Mouse (Mus musculus): ENCODE measurements around the gene Nmt1.

Nmt1 gene

GRCm38 (mm10) chr11:103028176-103028891, at the start of gene Nmt1, which contains the start of gene Dcakd:
Gene Nmt1, plus strand, starts transcription at chr11:103028190.
Gene Dcakd, minus strand, starts transcription at chr11:103028333.
- peak; percentile 98 for DNase-seq (ENCODE audit: low spot score)

GRCm38 (mm10) chr11:102981151-102981890, 46.7 kb upstream of the Nmt1 start:
- no peak for DNase-seq (ENCODE audit: low spot score)

GRCm38 (mm10) chr11:102984086-102984485, 43.9 kb upstream of the Nmt1 start:
- DNase-seq (ENCODE audit: low spot score), result no peak

DNA sequence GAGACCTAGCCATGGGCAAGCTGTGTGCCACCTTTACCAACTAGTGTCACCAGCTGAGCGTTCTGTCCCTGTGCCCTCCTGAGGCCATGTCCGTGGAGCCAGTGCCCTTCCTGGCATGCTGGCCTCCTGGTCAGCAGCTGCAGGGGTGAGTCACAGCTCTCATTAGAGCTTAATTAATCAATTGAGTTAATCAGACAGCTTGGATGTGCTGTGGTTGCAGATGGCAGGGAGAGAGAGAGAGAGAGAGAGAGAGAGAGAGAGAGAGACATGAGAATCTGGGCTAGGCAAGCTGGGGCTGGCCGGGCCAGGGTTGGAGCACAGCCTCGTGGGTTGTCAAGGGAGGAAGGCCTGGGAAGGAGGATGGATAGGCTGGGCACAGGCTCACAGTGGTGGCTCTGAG, 43.4 kb upstream of the Nmt1 start:
- no peak for DNase-seq (ENCODE audit: low spot score)

GRCm38 (mm10) chr11:102985160-102985559, 42.8 kb upstream of the Nmt1 start:
- no peak for DNase-seq (ENCODE audit: low spot score)

- no peak for DNase-seq (ENCODE audit: low spot score)
These were observed 38.3 kb upstream of the Nmt1 start for GRCm38 (mm10) chr11:102989641-102990151.

DNA sequence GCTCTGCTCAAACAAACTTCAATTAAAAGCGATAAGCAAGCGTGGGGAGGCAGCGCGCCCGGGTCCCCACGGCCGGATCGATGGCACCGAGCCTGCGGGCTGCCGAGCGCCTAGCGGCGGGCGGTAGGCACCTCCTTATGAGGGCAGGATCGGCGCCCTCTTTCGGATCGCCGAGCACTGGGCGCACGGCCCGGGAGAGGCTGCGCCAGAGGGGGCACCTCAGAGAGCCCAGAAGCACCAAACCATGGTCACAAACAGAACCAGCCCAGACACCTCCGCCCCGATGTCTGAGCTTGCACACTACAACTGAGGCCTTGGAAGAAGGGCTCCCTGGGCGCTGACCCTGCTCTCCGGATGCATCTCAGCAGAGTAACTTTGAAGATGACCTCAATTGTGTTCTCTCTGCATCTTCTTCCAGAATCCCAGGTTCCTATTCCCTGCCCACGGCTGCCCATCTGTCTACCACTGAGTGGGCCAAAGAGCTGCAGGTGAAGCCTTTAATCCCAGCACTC, 37.8 kb upstream of the Nmt1 start:
- DNase-seq (ENCODE audit: low spot score), result no peak

GRCm38 (mm10) chr11:102991681-102992080, 36.3 kb upstream of the Nmt1 start:
- DNase-seq (ENCODE audit: low spot score), result no peak

GRCm38 (mm10) chr11:102992940-102993339, 35.0 kb upstream of the Nmt1 start:
- DNase-seq (ENCODE audit: low spot score), result peak; percentile 68

DNA sequence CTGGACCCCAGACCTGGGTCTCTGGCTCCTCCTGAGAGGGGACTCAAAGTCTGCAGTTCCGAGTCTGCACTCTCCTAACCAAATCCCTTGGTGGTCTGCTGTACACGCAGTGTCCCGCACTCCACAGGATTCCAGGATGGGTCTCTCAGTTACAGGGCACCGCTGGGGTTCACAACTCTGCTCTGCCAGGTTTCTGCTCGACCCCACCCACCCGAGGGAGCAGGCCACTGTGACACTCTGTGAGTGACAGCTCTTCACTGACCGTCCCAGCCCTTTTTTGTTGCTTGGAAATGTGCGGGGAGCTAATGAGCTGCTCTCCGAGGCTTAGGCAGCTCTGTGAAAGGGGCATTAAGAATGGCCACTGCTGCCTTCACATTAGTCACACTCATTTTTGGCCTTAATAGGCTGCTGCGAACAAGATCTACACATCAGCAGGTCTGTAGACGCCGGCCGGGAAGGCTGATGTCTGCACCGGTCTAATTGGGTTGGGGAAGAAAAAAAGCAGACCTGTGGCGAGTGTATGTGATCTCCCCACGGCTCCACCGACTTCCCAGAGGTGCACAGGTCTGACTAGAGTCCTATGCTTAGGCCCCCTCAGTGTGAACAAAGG, 34.5 kb upstream of the Nmt1 start:
- no peak for DNase-seq (ENCODE audit: low spot score)

DNA sequence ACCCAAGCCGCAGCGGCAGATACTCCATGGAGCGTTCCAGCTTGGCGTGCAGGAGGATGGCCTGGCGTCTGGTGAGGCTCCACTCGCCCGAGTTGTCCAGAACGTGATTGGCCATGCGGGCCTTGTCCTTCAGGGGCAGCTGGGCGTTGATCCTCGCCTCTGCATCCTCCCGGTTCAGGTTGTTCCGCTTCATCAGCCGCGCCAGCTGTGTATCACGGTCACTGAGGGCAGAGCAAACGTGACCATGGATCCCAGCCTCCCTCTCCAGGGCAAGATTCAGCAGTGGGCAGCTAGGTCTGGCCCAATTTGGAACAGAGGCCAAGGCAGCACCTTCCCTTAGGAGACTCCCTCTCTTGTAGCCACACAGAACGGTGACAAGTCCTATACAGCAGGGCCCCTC, 33.0 kb upstream of the Nmt1 start:
- DNase-seq (ENCODE audit: low spot score), result no peak

DNA sequence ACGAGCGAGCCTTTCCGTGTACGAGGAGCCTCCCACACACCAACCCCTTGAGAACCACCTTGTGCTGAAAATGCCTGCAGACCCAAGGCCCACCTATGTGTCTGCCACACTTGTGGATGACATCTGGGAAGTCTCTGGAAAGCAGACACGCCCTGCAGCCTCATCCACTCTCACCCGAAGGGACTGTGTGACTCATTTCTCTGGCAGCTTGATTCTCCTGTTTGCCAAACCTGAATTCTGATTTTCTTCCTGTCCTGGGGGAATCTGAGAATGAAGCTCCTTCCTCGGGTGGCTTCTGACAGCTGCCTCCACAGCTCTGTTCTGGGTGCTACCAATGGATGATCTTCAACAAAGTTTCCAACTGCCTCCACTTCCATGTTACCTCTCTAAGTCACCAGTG, 31.6 kb upstream of the Nmt1 start:
- peak; percentile 65 for DNase-seq (ENCODE audit: low spot score)

DNA sequence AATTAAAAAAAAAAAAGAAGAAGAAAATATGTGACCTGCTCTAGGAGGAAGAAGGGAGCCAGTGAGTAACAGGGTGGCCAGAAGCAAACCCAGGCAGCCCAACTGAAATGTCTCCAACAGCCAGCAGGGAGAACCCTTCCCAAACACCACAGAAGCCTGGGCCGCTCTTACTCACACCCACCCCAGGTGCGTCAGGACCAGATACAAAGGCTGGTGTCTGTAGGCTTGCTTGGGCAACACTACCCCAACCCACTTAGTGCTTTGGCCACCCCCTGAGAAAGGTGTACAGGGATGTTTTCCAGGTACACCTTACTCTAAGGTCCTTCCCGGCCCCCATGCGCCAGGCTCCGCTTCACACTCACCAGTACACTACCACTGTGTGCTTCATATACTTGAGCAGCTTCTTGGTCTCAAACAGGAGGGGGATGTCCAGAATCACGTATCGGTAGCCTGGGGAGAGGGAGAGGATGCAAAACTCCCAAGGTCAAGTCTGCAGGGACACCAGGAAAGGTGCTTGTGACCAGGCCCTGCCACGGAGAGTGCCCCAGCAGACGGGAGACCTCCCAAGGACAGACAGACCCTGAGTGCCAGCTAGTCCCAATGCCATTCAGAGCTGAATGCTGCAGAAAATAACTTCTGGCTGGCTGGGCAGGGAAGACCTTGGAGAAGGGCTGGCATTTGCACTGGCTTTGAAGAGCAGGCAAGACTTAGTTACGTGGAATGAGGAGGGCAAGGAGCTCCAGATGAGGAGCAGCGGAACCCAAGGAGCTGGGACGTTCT, 30.8 kb upstream of the Nmt1 start:
- no peak for DNase-seq (ENCODE audit: low spot score)

- DNase-seq (ENCODE audit: low spot score), result no peak
These were observed 29.8 kb upstream of the Nmt1 start for GRCm38 (mm10) chr11:102998254-102998576.

- DNase-seq (ENCODE audit: low spot score), result no peak
These were observed 29.2 kb upstream of the Nmt1 start for GRCm38 (mm10) chr11:102998577-102999316.

GRCm38 (mm10) chr11:102999317-102999970, 28.5 kb upstream of the Nmt1 start:
- no peak for DNase-seq (ENCODE audit: low spot score)

GRCm38 (mm10) chr11:103000111-103000510, 27.9 kb upstream of the Nmt1 start:
- no peak for DNase-seq (ENCODE audit: low spot score)

- no peak for DNase-seq (ENCODE audit: low spot score)
These were observed 26.9 kb upstream of the Nmt1 start for GRCm38 (mm10) chr11:103001063-103001462.

GRCm38 (mm10) chr11:103003210-103003609, 24.8 kb upstream of the Nmt1 start:
- DNase-seq (ENCODE audit: low spot score), result peak; percentile 96

DNA sequence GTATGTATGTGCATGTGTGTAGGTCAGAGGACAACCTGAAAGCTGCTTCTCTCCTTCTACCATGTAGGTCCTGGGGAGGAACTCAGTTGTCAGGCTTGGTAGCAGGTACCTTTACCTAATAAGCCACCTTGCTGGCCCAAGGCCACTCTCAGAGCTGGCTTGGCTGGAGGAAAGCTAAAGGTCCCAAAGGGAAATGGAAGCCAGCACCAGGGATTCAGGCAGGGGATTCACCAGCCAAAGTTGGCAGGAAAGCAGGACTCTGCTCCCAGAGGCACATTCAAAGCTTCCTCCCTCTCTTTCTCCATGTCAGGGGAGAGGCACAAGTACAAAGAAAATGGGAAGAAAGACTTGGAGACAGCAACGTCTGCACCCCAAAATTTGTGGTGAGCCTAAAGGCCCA, 23.1 kb upstream of the Nmt1 start:
- peak; percentile 34 for DNase-seq (ENCODE audit: low spot score)

Measured in adipocyte (in vitro differentiated cells).